Mouse (Mus musculus) lung, embryonic 14.5 days (tissue): ENCODE data around the gene Vwf. TPM values are rescaled to one million over a fixed set of nuclear protein-coding genes. Genes with fewer than 3 reads are reported as not detected.

Source experiments
- ATAC-seq: fragments of 200-750 bp; cut with Nextera tagmentation; 2 replicates; pipeline ENCODE4 v1.8.0; 2017; ENCODE audit warnings: mild to moderate bottlenecking, moderate TSS enrichment, moderate library complexity; ENCODE audit not compliant: insufficient read depth
- DNase-seq: peaks from one replicate; pipeline ENCODE4 v3.0.0-alpha.2; 2015
- H3K27ac ChIP-seq: fragments of 300-500 bp; sonication (generic); 2 replicates; pipeline ENCODE4 v1.5.1; 2014; ENCODE audit warnings: low read depth, mild to moderate bottlenecking, moderate library complexity
- H3K27me3 ChIP-seq: fragments of 300-500 bp; sonication (generic); 2 replicates; pipeline ENCODE4 v1.6.1; 2014; ENCODE audit warnings: low read length, control low read depth; ENCODE audit not compliant: insufficient read depth
- H3K36me3 ChIP-seq: fragments of 300-500 bp; sonication (generic); 2 replicates; pipeline ENCODE4 v1.6.1; 2014; ENCODE audit warnings: control low read depth; ENCODE audit not compliant: insufficient read depth
- H3K4me1 ChIP-seq: fragments of 300-500 bp; sonication (generic); 2 replicates; pipeline ENCODE4 v1.6.1; 2014; ENCODE audit warnings: antibody characterized with exemption, control low read depth; ENCODE audit not compliant: insufficient read depth
- H3K4me2 ChIP-seq: fragments of 300-500 bp; sonication (generic); 2 replicates; pipeline ENCODE4 v1.6.1; 2014; ENCODE audit warnings: mild to moderate bottlenecking
- H3K4me3 ChIP-seq: fragments of 300-500 bp; sonication (generic); 2 replicates; pipeline ENCODE4 v1.5.1; 2014; ENCODE audit warnings: low read depth, low read length
- H3K9ac ChIP-seq: fragments of 300-500 bp; sonication (generic); 2 replicates; pipeline ENCODE4 v1.6.1; 2014
- H3K9me3 ChIP-seq: fragments of 300-500 bp; sonication (generic); 2 replicates; pipeline ENCODE4 v1.6.1; 2016; ENCODE audit warnings: low read depth, low read length, control low read depth
- CTCF ChIP-seq: IDR thresholded peaks from 2 replicates; pipeline ENCODE4 v1.5.1; 2016; ENCODE audit warnings: antibody characterized with exemption, low read depth
- WGBS: fragments of 180-500 bp; shearing (Covaris S2); extraction: QIAGEN DNeasy Blood & Tissue Kit; methylation state at CpG from one replicate; pipeline ENCODE4 v1.1.7; 2014; 5-methylcytosine and 5-hydroxymethylcytosine counted together
- polyA plus RNA-seq: library from polyadenylated mRNA; unstranded; fragments of >200 nt; fragmentation: Nextera tagmentation; extraction: Ambion mirVana; gene quantifications from 2 replicates; pipeline ENCODE4 v1.2.1, GENCODE M21; 2014

The Vwf gene
- polyA plus RNA-seq, 1 experiment from 2014 or later, result 17.7 TPM

DNA sequence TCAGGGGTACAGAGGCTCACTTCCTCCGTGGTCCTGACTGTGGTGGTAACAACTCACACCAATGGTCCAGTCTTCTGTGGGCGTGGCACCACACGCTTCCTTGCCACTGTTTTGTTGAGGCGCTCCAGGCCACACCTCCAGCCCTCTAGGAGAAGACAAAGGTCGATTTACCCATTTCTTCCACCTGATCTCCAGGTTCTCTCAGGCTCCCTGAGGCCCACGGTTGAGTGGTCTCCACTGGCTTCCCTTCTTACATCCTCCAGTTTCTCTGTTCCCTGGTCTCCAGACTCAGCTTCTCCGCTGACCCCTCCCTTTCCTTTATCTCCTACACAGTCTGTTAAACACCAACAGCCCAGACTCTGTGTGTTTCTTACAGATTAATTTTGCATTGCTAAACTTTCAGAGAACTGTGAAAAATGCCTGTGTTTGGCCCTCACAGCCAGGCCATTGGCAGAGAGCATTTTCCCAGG, 18.3 kb downstream of the Vwf start:
- H3K4me1 ChIP-seq, result no peaks in the 10 kb centered on the region
- peak; percentile 52; the same call in 1 of the 2 replicates for ATAC-seq
- H3K9me3 ChIP-seq, result no peaks in the 10 kb centered on the region
- DNase-seq, result no peak
- no peaks in the 10 kb centered on the region for H3K36me3 ChIP-seq
- no peak for TF ChIP-seq CTCF
- H3K4me2 ChIP-seq, result no peak overlapping the region
- H3K4me3 ChIP-seq, result no peak overlapping the region
- no peak overlapping the region for H3K9ac ChIP-seq
- H3K27me3 ChIP-seq, result no peaks in the 10 kb centered on the region
- 68% methylated on average over 7 of the region's 7 CpGs for WGBS
- no peak overlapping the region for H3K27ac ChIP-seq

DNA sequence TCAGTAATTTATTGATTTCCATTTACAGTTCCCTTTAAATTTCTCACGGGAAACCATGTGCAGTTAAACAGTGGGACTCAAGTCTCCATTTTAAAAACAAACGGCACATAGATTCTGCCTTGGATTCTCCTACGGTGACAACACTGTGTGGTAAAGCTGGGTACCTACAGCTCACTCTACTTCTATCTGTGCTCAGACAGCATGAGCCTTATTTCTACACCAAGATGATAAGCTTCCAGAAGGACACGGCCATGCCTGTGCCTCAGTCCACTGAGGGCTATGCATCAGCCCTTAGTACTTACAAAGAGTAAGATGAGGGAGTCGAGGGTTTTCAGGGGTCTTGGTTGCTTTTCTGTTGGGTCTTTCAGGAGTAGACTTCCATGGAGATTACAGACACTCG, 18.8 kb downstream of the Vwf start:
- H3K4me1 ChIP-seq, result no peaks in the 10 kb centered on the region
- no peaks in the 10 kb centered on the region for H3K36me3 ChIP-seq
- no peaks in the 10 kb centered on the region for H3K9me3 ChIP-seq
- no peak overlapping the region for H3K27ac ChIP-seq
- DNase-seq (no peak), ATAC-seq (no peak)
- no peak overlapping the region for H3K4me2 ChIP-seq
- no peaks in the 10 kb centered on the region for H3K27me3 ChIP-seq
- TF ChIP-seq CTCF, result no peak
- no peak overlapping the region for H3K9ac ChIP-seq
- 71% methylated on average over 6 of the region's 6 CpGs for WGBS
- H3K4me3 ChIP-seq, result no peak overlapping the region

DNA sequence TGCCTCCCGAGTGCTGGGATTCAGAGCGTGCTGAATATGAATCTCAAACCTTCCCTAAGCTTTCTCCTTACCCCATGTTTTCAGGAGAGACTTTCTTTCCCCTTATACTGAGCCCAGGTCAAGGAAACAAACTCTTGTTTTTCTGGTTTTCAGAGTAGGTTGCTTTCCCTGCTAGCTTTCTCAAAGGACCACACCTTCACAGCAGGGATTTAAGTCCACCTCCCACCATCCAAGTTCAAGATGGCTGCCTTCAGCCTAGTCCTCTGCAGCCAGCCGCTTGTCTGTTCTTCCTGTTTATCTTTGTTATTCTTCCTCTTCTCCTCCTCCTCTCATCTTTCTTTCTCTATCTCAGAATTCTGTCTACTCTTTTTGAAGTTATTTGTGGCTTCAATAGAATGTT, 20.1 kb downstream of the Vwf start:
- no peaks in the 10 kb centered on the region for H3K9me3 ChIP-seq
- no peaks in the 10 kb centered on the region for H3K4me1 ChIP-seq
- WGBS, result 79% methylated on average over 3 of the region's 3 CpGs
- DNase-seq, result no peak
- no peak overlapping the region for H3K27ac ChIP-seq
- H3K4me3 ChIP-seq, result no peak overlapping the region
- no peak for ATAC-seq
- no peaks in the 10 kb centered on the region for H3K27me3 ChIP-seq
- no peak for TF ChIP-seq CTCF
- no peak overlapping the region for H3K4me2 ChIP-seq
- H3K9ac ChIP-seq, result no peak overlapping the region
- H3K36me3 ChIP-seq, result no peaks in the 10 kb centered on the region

DNA sequence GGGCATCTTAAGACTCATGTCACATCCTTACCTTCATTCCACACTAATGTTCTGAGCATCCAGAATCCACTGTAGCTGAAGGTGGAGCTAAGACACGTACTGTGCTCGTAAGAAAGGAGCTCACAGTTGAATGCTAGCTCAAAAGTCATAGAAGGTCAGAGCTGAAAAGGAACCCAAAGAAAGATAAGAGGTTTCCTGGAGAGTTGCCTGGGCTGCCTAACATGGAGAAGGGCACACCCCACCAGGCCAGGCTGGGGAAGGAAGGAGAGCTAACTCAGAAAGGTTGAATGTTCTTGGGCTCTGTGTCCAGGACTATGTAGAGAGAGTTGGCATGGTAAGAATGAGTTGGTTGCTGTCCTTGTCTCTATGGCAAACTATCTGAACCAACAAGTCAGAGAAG, 21.8 kb downstream of the Vwf start:
- Histone ChIP-seq H3K4me3 (no peak overlapping the region), H3K4me1 (peaks cover 10% of the 10 kb centered on the region), H3K9me3 (no peaks in the 10 kb centered on the region), H3K27ac (no peak overlapping the region), H3K36me3 (no peaks in the 10 kb centered on the region), H3K4me2 (no peak overlapping the region), H3K27me3 (no peaks in the 10 kb centered on the region), H3K9ac (no peak overlapping the region)
- 84% methylated on average over 2 of the region's 2 CpGs for WGBS
- DNase-seq, result no peak
- no peak for ATAC-seq
- no peak for TF ChIP-seq CTCF

DNA sequence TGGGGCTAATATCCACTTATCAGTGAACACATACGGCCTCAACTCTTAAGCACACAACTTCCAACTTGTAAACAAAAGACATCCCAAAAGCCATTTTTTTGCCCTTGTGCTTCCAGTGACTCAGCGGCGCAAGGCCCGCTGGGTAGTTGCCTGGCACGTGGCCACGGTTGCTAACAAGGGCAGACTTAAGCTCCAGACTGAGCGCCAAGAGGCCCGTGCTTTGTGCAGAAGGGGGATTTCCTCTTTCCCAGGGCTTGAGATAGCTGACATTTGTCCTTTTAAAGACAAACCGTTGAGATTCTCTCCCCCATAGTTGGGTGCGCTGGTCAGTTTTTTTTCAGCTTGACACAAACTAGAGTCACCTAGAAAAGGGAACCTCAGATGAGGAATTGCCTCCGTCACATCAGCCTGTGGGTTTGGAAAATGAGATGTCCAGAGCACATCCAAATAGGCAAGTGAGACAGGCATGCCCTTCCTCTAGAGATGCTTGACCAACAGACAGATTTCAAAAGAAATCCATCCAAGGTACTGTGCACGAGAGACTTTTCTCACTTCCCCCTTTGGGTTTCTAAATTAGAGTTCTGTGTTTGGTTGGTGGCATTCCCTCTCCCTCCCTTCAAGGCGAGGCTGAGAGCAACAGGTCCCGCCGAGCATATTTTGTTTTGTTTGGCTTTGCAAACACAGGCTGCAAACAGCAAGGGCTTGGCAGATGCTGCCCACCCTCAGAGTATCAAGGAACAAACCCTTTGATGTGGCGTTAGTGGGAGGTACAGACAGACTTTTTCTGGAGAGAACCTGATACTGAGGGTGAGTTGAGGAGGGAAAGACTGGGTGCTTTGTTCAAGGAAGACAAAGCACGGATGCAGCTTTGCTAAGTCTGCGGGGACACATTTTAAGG, 26.0 kb downstream of the Vwf start:
- H3K9ac ChIP-seq, result peak overlapping the region; percentile 49
- DNase-seq, result peak; percentile 84
- ATAC-seq, result peak; percentile 59

DNA sequence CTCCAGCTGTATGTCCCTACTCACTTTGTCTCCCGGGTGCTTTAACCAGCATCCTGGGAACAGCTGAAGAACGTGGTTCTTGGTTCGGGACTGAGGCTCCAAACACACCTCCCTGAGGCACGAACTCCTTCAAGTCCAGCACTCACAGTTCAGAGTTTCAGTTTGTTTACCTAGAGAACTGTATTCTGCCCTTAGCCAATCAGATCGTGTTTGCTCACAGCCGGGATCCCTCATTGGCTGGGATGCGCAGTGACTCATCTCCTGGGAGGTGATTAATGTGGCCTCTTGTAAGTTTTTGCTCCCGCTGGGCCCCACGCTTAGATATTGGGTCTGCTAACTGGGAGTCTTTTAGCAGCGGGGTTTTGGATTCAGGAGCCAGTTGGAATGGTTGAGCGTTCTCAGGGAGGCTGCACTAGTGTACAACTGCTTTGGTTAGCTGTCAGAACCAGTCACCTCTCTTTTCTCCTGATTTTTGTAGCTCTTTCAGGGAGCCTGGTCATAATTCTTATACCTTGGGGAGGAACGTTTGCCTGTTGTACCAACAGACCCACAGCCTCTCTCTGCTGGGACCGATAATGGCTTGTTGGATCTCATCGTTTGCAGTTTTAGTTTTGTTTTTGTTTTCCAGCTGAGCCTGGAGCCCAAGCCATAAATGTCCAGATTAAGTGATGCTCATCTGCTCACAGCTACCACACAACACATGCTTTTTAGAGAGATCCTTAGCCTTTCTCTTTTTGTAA, 26.8 kb downstream of the Vwf start:
- peaks cover 13% of the 10 kb centered on the region for H3K4me1 ChIP-seq
- peak overlapping the region; percentile 94 for H3K27ac ChIP-seq
- TF ChIP-seq CTCF, result no peak
- no peaks in the 10 kb centered on the region for H3K27me3 ChIP-seq
- WGBS, result 3% methylated on average over 14 of the region's 14 CpGs
- H3K9me3 ChIP-seq, result no peaks in the 10 kb centered on the region
- H3K4me2 ChIP-seq, result peak overlapping the region; percentile 59
- H3K9ac ChIP-seq, result peak overlapping the region; percentile 49
- H3K4me3 ChIP-seq, result peak overlapping the region; percentile 31
- ATAC-seq (peak; percentile 99), DNase-seq (peak; percentile 95)
- H3K36me3 ChIP-seq, result no peaks in the 10 kb centered on the region

More for the DNA sequence above, 26.0 kb downstream of the Vwf start:
- Histone ChIP-seq H3K4me2 (peak overlapping the region; percentile 59), H3K4me1 (peaks cover 13% of the 10 kb centered on the region), H3K27me3 (no peaks in the 10 kb centered on the region), H3K27ac (peak overlapping the region; percentile 94), H3K36me3 (no peaks in the 10 kb centered on the region), H3K4me3 (peak overlapping the region; percentile 31), H3K9me3 (no peaks in the 10 kb centered on the region)
- TF ChIP-seq CTCF, result no peak
- 24% methylated on average over 18 of the region's 18 CpGs for WGBS

DNA sequence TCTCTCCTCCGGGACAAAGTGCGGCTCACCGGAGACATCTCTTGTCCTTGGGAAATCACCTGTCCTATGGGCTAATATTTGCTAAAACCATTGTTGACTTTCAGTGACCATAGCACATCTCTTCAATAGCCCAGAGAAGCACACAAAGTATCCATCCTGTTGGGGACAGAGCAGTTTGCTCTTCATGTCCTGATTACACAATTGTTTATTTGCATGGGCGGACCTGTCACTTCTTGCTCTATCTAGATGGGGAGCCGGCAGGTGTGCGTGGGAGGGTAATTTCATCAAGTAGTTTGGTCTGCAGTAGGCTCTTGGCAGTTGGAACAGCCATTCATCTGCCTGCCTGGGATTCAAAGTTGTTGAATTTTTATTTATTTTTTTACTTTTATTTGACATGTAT, 28.5 kb downstream of the Vwf start:
- 71% methylated on average over 6 of the region's 6 CpGs for WGBS
- TF ChIP-seq CTCF, result no peak

More for the DNA sequence above, 28.5 kb downstream of the Vwf start:
- H3K27me3 ChIP-seq, result no peaks in the 10 kb centered on the region
- H3K9me3 ChIP-seq, result no peaks in the 10 kb centered on the region
- H3K4me1 ChIP-seq, result peaks cover 13% of the 10 kb centered on the region
- no peak for DNase-seq
- no peak overlapping the region for H3K4me2 ChIP-seq
- H3K27ac ChIP-seq, result no peak overlapping the region
- no peak for ATAC-seq
- no peak overlapping the region for H3K4me3 ChIP-seq
- H3K36me3 ChIP-seq, result no peaks in the 10 kb centered on the region
- no peak overlapping the region for H3K9ac ChIP-seq
